Mouse (Mus musculus) MEL (cell line): Measurements from ENCODE around the gene Gpr34. TPM values are rescaled to one million over a fixed set of nuclear protein-coding genes. Genes with fewer than 3 reads are reported as not detected.

Experiments used
- DNase-seq: peaks from one replicate; pipeline ENCODE4 v3.0.0; 2011; ENCODE audit warnings: low read depth, low spot score
- H3K27ac ChIP-seq: 2 replicates; pipeline ENCODE4 v1.5.1; 2012; ENCODE audit warnings: low read depth, mild to moderate bottlenecking, control low read depth, low read length, moderate library complexity; ENCODE audit not compliant: control insufficient read depth
- H3K27me3 ChIP-seq, 2 experiments: fragments of 150-350 bp in 1 of 2; sonication (generic) in 1 of 2; 2 replicates each; pipeline ENCODE4 v1.6.1; 2012; ENCODE audit warnings: low read length in 2 of 2, mild to moderate bottlenecking in 2 of 2, improper control_type of control experiment in 1 of 2, moderate library complexity in 1 of 2; ENCODE audit not compliant: insufficient read depth in 2 of 2, control insufficient read depth in 1 of 2
- H3K36me3 ChIP-seq, 2 experiments: 2 replicates each; pipeline ENCODE4 v1.6.1; 2012 to 2014; ENCODE audit warnings: low read length in 2 of 2, improper control_type of control experiment in 1 of 2, inconsistent platforms in 1 of 2, mild to moderate bottlenecking in 1 of 2; ENCODE audit not compliant: insufficient read depth in 2 of 2, control insufficient read depth in 1 of 2
- H3K4me1 ChIP-seq, 2 experiments: fragments of 150-350 bp in 1 of 2; sonication (generic) in 1 of 2; 2 replicates each; pipeline ENCODE4 v1.6.1; 2012; ENCODE audit warnings: low read length in 2 of 2, improper control_type of control experiment in 1 of 2, mild to moderate bottlenecking in 1 of 2; ENCODE audit not compliant: insufficient read depth in 2 of 2, control insufficient read depth in 1 of 2
- H3K4me3 ChIP-seq, 2 experiments: fragments of 150-350 bp in 1 of 2; sonication (generic) in 1 of 2; 2 replicates each; pipeline ENCODE4 v1.5.1; 2012; ENCODE audit warnings: low read depth in 2 of 2, low read length in 2 of 2, mild to moderate bottlenecking in 2 of 2, moderate library complexity in 2 of 2, control low read depth in 1 of 2, improper control_type of control experiment in 1 of 2; ENCODE audit not compliant: control insufficient read depth in 1 of 2, insufficient read depth in 1 of 2
- H3K79me2 ChIP-seq: 2 replicates; pipeline ENCODE4 v1.6.1; 2012; ENCODE audit warnings: mild to moderate bottlenecking, low read length, moderate library complexity; ENCODE audit not compliant: control insufficient read depth, poor library complexity, insufficient read depth
- H3K9ac ChIP-seq: 2 replicates; pipeline ENCODE4 v1.6.1; 2012; ENCODE audit warnings: low read depth, mild to moderate bottlenecking, control low read depth, low read length, moderate library complexity; ENCODE audit not compliant: control insufficient read depth, poor library complexity, severe bottlenecking
- H3K9me3 ChIP-seq: fragments of 150-350 bp; sonication (generic); replicated peaks from 2 replicates; pipeline ENCODE4 v1.6.1; 2012; ENCODE audit warnings: mild to moderate bottlenecking, low read length, improper control_type of control experiment, moderate library complexity; ENCODE audit not compliant: insufficient read depth
- CHD1 ChIP-seq: IDR thresholded peaks from 2 replicates; pipeline ENCODE4 v1.6.1; 2012; ENCODE audit warnings: low read depth, mild to moderate bottlenecking, inconsistent platforms, low read length, improper control_type of control experiment
- CHD2 ChIP-seq: IDR thresholded peaks from 2 replicates; pipeline ENCODE4 v1.6.1; 2011; ENCODE audit warnings: low read length, improper control_type of control experiment
- E2F4 ChIP-seq: IDR thresholded peaks from 2 replicates; pipeline ENCODE4 v1.6.1; 2011; ENCODE audit warnings: low read depth, low read length, improper control_type of control experiment, borderline replicate concordance
- HCFC1 ChIP-seq: IDR thresholded peaks from 2 replicates; pipeline ENCODE4 v1.6.1; 2012; ENCODE audit warnings: low read depth, mild to moderate bottlenecking, inconsistent platforms, low read length, improper control_type of control experiment, moderate library complexity
- JUND ChIP-seq: IDR thresholded peaks from 2 replicates; pipeline ENCODE4 v1.6.1; 2011; ENCODE audit warnings: low read depth, mild to moderate bottlenecking, improper control_type of control experiment, low read length
- KAT2A ChIP-seq: conservative IDR thresholded peaks from 2 replicates; pipeline ENCODE4 v1.6.1; 2012; ENCODE audit warnings: low read depth, low read length, improper control_type of control experiment, inconsistent platforms
- MAFK ChIP-seq: IDR thresholded peaks from 2 replicates; pipeline ENCODE4 v1.6.1; 2011; ENCODE audit warnings: low read depth, mild to moderate bottlenecking, low read length, improper control_type of control experiment, borderline replicate concordance
- MAX ChIP-seq: IDR thresholded peaks from 2 replicates; pipeline ENCODE4 v1.6.1; 2011; ENCODE audit warnings: low read length, improper control_type of control experiment
- MAZ ChIP-seq: IDR thresholded peaks from 2 replicates; pipeline ENCODE4 v1.6.1; 2012; ENCODE audit warnings: low read depth, mild to moderate bottlenecking, inconsistent platforms, low read length, improper control_type of control experiment
- MXI1 ChIP-seq: IDR thresholded peaks from 2 replicates; pipeline ENCODE4 v1.6.1; 2011; ENCODE audit warnings: mild to moderate bottlenecking, low read depth, low read length, improper control_type of control experiment
- MYB ChIP-seq: IDR thresholded peaks from 2 replicates; pipeline ENCODE4 v1.6.1; 2011; ENCODE audit warnings: mild to moderate bottlenecking, low read depth, low read length, improper control_type of control experiment
- MYC ChIP-seq: IDR thresholded peaks from 2 replicates; pipeline ENCODE4 v1.6.1; 2011; ENCODE audit warnings: low read depth, mild to moderate bottlenecking, low read length, improper control_type of control experiment, moderate library complexity
- NRF1 ChIP-seq: IDR thresholded peaks from 2 replicates; pipeline ENCODE4 v1.6.1; 2014; ENCODE audit warnings: low read depth, mild to moderate bottlenecking, inconsistent platforms, low read length, improper control_type of control experiment, moderate library complexity; ENCODE audit not compliant: poor library complexity, insufficient read depth, severe bottlenecking
- POLR2AphosphoS5 ChIP-seq: IDR thresholded peaks from 2 replicates; pipeline ENCODE4 v1.6.1; 2012; ENCODE audit warnings: low read depth, borderline replicate concordance, mild to moderate bottlenecking, inconsistent platforms, low read length, moderate library complexity, mixed read lengths
- RCOR1 ChIP-seq: IDR thresholded peaks from 2 replicates; pipeline ENCODE4 v1.6.1; 2012; ENCODE audit warnings: low read depth, mild to moderate bottlenecking, inconsistent platforms, low read length, improper control_type of control experiment
- SMC3 ChIP-seq: IDR thresholded peaks from 2 replicates; pipeline ENCODE4 v1.6.1; 2011; ENCODE audit warnings: low read depth, low read length, improper control_type of control experiment
- TAL1 ChIP-seq: IDR thresholded peaks from 2 replicates; pipeline ENCODE4 v1.6.1; 2012; ENCODE audit warnings: mild to moderate bottlenecking, inconsistent platforms, low read length, moderate library complexity, mixed read lengths
- TCF12 ChIP-seq: IDR thresholded peaks from 2 replicates; pipeline ENCODE4 v1.6.1; 2014; ENCODE audit warnings: low read depth, mild to moderate bottlenecking, inconsistent platforms, low read length, improper control_type of control experiment, moderate library complexity
- UBTF ChIP-seq: IDR thresholded peaks from 2 replicates; pipeline ENCODE4 v1.6.1; 2012; ENCODE audit warnings: low read depth, mild to moderate bottlenecking, inconsistent platforms, low read length, improper control_type of control experiment, moderate library complexity, borderline replicate concordance; ENCODE audit not compliant: insufficient read depth
- USF1 ChIP-seq: IDR thresholded peaks from 2 replicates; pipeline ENCODE4 v1.6.1; 2014; ENCODE audit warnings: low read depth, mild to moderate bottlenecking, inconsistent platforms, low read length, improper control_type of control experiment, moderate library complexity
- USF2 ChIP-seq, 2 experiments: IDR thresholded peaks; 2 replicates each; pipeline ENCODE4 v1.6.1; 2011 to 2012; ENCODE audit warnings: improper control_type of control experiment in 2 of 2, low read length in 2 of 2, borderline replicate concordance in 1 of 2, inconsistent platforms in 1 of 2, low read depth in 1 of 2, mild to moderate bottlenecking in 1 of 2; ENCODE audit not compliant: insufficient read depth in 1 of 2
- ZC3H11A ChIP-seq: IDR thresholded peaks from 2 replicates; pipeline ENCODE4 v1.6.1; 2012; ENCODE audit warnings: low read depth, mild to moderate bottlenecking, inconsistent platforms, low read length, improper control_type of control experiment
- ZKSCAN1 ChIP-seq: IDR thresholded peaks from 2 replicates; pipeline ENCODE4 v1.6.1; 2012; ENCODE audit warnings: low read depth, mild to moderate bottlenecking, inconsistent platforms, low read length, improper control_type of control experiment, moderate library complexity
- ZMIZ1 ChIP-seq: IDR thresholded peaks from 2 replicates; pipeline ENCODE4 v1.6.1; 2012; ENCODE audit warnings: low read depth, mild to moderate bottlenecking, inconsistent platforms, low read length, improper control_type of control experiment, moderate library complexity
- polyA plus RNA-seq, 2 experiments: library from polyadenylated mRNA; stranded (reverse) in 1 of 2; unstranded in 1 of 2; fragments of >175 nt in 1 of 2; fragments of >200 nt in 1 of 2; gene quantifications; 2 replicates each; pipeline versions ENCODE4 v1.2.1 to v1.2.4; 2012; ENCODE audit warnings: low replicate concordance in 2 of 2, low read depth in 1 of 2; ENCODE audit not compliant: insufficient read length in 2 of 2, insufficient read depth in 1 of 2, missing spikeins in 1 of 2
- total RNA-seq: library from RNA; depleted of rRNA; stranded (reverse); fragments of 300-350 nt; gene quantifications from 2 replicates; pipeline ENCODE4 v1.2.3, GENCODE M21; 2012

Gene Gpr34
- total and polyA plus RNA-seq, 3 experiments = 0.04 TPM; not detected in 2

- TF ChIP-seq CHD1 = no peak
- no peak for TF ChIP-seq RCOR1
- no peak for TF ChIP-seq MAFK
- TF ChIP-seq E2F4 = no peak
- no peak for TF ChIP-seq UBTF
- TF ChIP-seq ZC3H11A = no peak
- TF ChIP-seq NRF1 = no peak
- TF ChIP-seq KAT2A = no peak
Measured at GRCm38 (mm10) chrX:13668867-13669266, 37.0 kb downstream of the Gpr34 start (continued).

GRCm38 (mm10) chrX:13670342-13670741, 38.5 kb downstream of the Gpr34 start:
- Histone ChIP-seq H3K27me3 (no peaks in the 10 kb centered on the region), H3K4me3 (no peak overlapping the region), H3K79me2 (no peaks in the 10 kb centered on the region), H3K9me3 (no peaks in the 10 kb centered on the region), H3K27ac (no peak overlapping the region), H3K9ac (no peak overlapping the region), H3K4me1 (peaks cover 7 to 9% of the 10 kb centered on the region in 2 experiments), H3K36me3 (peaks cover 0 to 16% of the 10 kb centered on the region in 2 experiments; a peak in 2 of 4 replicates)
- DNase-seq = no peak
- no peak for TF ChIP-seq MXI1
- TF ChIP-seq ZKSCAN1 = no peak
- TF ChIP-seq MYC = no peak
- TF ChIP-seq MAZ = no peak
- no peak for TF ChIP-seq MYB
- no peak for TF ChIP-seq E2F4
- no peak for TF ChIP-seq ZMIZ1
- TF ChIP-seq CHD2 = no peak
- no peak for TF ChIP-seq USF2 (IDR thresholded peaks at IDR 0.05; ENCODE audit: borderline replicate concordance in 1 of 2, insufficient read depth in 1 of 2, low read depth in 1 of 2, low read length in 2 of 2)
- TF ChIP-seq USF1 = no peak
- TF ChIP-seq JUND = no peak
- no peak for TF ChIP-seq UBTF
- TF ChIP-seq POLR2AphosphoS5 = no peak
- no peak for TF ChIP-seq TAL1
- TF ChIP-seq SMC3 = no peak
- no peak for TF ChIP-seq CHD1
- no peak for TF ChIP-seq ZC3H11A
- no peak for TF ChIP-seq TCF12
- TF ChIP-seq HCFC1 = no peak
- no peak for TF ChIP-seq MAX
